Mouse (Mus musculus): ENCODE measurements around the gene St6galnac5. TPM values are rescaled to one million over a fixed set of nuclear protein-coding genes. Genes with fewer than 3 reads are reported as not detected.

Gene St6galnac5
- total RNA-seq (2015; ENCODE audit: low replicate concordance) (not detected in 2 replicates), total RNA-seq (2017; ENCODE audit: low replicate concordance) (0.83 TPM in 1 of 2 replicates, not detected in the other)

- no peak for ATAC-seq (replicated peaks; ENCODE audit: low FRiP score, poor library complexity, severe bottlenecking)
Measured at GRCm38 (mm10) chr3:152981988-152982387, at the start of gene St6galnac5. St6galnac5 (minus strand) TSS chr3:152982246.

GRCm38 (mm10) chr3:153030756-153031155 lies 48.7 kb upstream of the St6galnac5 start:
- no peak for ATAC-seq (replicated peaks; ENCODE audit: low FRiP score, poor library complexity, severe bottlenecking)

GRCm38 (mm10) chr3:153024016-153024415 lies 42.0 kb upstream of the St6galnac5 start:
- ATAC-seq (replicated peaks; ENCODE audit: low FRiP score, poor library complexity, severe bottlenecking): no peak

DNA sequence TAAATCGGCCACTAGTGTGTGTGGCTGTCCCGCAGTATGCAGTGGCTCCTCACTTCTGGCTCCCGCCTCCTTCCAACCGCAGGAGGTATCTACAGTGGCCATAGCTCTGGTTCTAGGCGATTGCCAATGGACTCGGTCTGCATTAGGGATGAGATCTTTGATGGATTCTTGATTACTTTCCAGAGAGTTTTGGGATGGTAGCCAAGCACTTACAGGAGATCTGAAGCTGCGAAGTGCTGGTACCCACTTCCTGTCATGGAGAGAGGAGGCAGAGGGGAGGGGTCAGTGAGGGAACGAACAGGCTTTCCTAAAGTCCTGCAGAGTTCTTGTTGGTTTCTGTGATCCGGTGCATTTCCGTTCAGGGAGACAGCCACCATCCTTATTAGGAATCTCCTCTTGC lies 36.0 kb upstream of the St6galnac5 start:
- no peak for ATAC-seq (replicated peaks; ENCODE audit: low FRiP score, poor library complexity, severe bottlenecking)

DNA sequence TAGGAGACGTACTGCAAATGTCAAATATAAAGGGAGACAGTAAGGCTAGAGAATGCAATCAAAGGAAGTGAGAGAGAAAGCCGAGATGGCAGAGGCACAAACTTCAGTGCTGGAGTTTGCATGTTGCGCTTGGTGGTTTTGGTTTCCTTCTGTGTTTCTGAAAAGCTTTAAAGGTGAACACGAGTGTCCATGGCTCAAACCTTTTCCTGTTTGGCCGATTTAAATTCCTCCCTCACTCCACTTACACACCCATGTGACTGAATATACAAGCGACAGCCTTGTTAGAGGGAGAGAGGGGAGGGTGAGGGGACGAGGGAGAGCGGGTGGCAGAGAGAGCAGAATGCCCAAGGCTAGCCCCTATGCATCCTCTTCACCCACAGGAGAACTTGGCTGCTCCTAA lies 34.3 kb upstream of the St6galnac5 start:
- ATAC-seq (replicated peaks; ENCODE audit: low FRiP score, poor library complexity, severe bottlenecking): no peak

DNA sequence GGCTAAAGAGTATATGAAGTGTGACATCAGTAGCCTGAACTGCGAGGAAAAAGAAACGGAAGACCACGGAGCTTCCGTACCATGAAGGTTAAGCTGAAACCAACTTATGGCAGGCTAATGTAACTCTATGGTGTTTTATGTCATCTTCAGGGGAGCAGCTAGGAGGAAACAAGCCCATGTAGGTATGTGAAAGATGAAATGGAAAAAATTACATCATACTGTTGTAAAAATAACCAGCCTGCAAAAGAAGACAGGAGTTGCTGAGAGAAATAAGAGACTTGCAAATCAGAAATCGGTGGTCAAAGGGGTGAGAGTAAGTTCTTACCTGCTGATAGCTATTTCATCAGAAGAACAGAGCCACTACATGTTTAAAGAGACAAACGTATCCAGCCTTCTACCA lies 24.8 kb upstream of the St6galnac5 start:
- ATAC-seq (replicated peaks; ENCODE audit: low FRiP score, poor library complexity, severe bottlenecking): no peak

GRCm38 (mm10) chr3:152998901-152999300 lies 16.9 kb upstream of the St6galnac5 start:
- ATAC-seq (replicated peaks; ENCODE audit: low FRiP score, poor library complexity, severe bottlenecking): no peak

DNA sequence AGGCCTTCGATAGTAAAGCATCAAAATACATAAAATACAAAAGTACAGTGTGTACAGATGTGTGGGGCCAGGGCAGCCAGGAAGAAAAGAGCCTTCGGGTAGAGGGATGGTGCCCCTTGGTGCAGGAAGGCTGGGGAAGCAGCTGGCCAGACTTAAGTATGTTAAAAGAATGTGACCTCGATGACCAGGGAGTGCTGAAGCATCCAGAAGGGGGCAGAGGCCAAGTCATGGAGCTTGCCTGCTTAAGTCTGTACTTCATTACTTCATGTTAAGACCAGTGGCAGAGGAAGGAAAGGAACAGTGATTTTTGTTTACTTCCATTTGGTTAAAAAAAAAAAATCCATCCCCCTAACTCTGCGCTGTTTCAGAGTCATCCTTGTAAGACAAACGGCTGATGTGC lies 16.1 kb upstream of the St6galnac5 start:
- no peak for ATAC-seq (replicated peaks; ENCODE audit: low FRiP score, poor library complexity, severe bottlenecking)

- no peak for ATAC-seq (replicated peaks; ENCODE audit: low FRiP score, poor library complexity, severe bottlenecking)
Measured at GRCm38 (mm10) chr3:152993608-152994007, 11.6 kb upstream of the St6galnac5 start.

GRCm38 (mm10) chr3:152990787-152991186 lies 8.7 kb upstream of the St6galnac5 start:
- no peak for ATAC-seq (replicated peaks; ENCODE audit: low FRiP score, poor library complexity, severe bottlenecking)

DNA sequence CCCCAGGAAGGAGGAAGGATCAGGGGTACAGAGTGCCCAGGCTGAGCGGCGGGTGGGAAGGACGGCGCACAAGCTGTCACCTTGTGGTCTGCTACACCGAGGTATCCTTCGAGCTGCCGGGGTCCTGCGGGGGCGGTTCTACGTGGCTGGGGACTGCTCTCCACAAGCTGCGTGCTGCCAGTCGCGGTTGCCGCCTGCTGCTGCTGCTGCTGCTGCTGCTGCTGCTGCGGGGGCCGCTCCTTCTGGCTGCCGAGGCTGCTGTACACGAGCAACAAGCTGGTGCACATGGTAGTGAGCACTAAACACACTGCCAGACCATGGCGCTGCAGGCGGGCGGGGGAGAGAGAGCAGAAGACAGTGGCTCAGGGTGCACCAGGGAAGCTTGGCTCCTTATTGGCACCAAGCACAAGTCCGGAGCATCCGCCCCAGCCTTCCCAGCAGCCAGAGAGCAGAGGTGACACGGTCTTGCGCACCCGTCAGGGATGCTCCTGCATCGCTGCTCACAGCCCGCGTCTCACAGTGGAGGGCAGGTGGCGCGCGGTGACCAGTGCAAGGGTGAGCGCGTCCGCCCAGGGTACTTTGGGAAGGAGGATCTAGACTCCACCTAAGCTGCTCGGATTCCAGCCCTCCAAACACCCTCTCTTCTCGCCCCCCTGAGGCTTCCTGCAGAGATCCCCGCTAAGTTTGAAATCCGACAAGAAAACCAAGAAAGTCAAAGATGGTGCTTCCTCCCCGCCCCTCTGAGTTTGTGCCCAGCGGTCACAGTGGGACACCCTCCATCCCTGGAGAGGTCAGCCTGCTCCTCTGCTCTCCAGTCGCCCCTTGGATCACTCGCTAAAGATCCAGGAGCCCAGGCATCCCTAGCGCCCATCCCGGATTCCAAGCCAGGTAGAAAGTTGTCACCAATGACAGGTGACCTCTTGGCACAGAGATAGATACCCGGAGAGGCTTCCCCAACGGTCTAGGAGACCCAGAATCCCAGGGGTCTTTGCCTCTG lies 770 bp downstream of the St6galnac5 start:
- ATAC-seq (replicated peaks; ENCODE audit: low FRiP score, poor library complexity, severe bottlenecking): no peak

DNA sequence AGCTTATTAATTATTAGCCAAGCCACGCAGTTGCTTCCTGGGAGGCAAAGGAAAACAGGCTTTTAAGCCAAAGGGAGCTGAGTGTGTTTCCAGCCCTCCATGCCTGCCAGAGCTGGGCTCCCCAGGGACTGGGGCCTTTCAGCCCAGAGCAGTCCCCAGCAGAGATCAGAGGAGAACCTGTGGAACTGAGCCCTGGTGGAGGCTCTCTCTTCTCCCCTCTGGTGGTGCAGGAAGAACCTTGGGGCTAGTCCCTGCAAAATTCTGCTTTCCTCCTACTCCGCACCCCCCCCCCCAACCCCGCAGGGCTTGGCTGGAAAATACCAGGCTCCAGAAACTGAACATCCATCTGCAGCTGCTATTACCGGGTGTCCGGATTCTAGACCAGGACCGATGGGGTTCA lies 1.6 kb downstream of the St6galnac5 start:
- no peak for ATAC-seq (replicated peaks; ENCODE audit: low FRiP score, poor library complexity, severe bottlenecking)

GRCm38 (mm10) chr3:152979481-152980092 lies 2.5 kb downstream of the St6galnac5 start:
- ATAC-seq (replicated peaks; ENCODE audit: low FRiP score, poor library complexity, severe bottlenecking): no peak

GRCm38 (mm10) chr3:152971373-152971772 lies 10.7 kb downstream of the St6galnac5 start:
- no peak for ATAC-seq (replicated peaks; ENCODE audit: low FRiP score, poor library complexity, severe bottlenecking)

GRCm38 (mm10) chr3:152969774-152970347 lies 12.2 kb downstream of the St6galnac5 start:
- ATAC-seq (replicated peaks; ENCODE audit: low FRiP score, poor library complexity, severe bottlenecking): no peak

DNA sequence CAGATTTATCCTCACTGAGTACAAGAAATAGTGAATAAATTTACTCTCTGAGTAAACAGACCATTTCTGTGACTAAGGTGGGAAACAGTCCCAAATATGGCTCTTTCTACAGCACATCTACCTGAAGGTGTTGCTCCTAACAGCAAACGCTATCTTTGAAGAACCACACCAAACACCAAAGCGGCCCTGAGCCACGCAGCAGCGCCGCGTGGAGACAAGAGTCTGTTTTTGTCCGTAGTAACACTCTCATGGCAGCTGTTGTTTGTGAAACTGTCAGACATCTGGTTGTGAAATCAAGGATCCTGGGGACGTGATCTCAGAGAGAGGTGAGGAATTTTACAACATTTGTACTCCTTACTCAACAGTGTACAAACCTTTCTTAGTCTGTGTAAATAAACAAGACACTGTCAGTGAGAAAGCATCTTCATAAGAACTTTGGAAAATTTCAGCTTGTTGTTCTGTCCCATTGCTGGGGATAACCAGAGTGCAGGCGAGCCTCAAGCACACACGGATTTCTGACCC lies 20.1 kb downstream of the St6galnac5 start:
- ATAC-seq (replicated peaks; ENCODE audit: low FRiP score, poor library complexity, severe bottlenecking): no peak

DNA sequence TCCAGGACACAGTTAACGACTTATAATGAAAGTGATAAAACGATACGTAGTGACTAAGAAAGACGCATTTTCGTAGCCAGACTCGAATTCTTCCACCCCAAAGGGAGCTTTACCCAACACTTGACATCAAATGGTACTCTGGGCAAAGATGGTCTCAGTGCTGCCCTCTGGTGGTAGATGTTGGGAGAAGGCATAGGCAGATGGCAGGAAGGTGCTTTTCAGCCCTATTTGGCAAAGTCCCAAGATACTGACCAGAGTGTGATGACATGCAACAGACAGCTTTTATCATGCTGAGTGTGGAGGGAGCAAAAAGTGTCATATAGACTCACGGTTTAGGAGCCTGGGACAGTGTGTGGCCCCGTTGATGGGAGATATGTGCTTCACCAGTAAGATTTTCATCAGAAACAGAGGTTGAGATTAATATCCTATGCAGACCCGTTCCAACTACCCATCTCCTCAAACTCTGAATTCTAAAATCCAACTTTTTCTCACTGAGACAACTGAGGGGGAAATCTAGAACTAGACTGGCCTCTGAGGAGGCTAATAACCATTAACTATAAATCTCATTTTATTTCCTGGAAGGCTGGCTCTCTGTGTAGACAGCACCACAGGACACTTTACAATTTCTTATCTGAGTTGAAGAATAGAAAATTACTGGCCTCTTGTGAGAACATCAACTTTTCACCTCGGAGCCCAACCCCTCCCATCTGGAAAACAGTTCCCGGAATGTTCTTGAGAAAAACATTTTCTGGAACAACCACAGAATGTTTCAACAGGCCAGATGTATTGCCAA lies 23.5 kb downstream of the St6galnac5 start:
- ATAC-seq (replicated peaks; ENCODE audit: low FRiP score, poor library complexity, severe bottlenecking): 0 out of 2 replicates have a peak, but pooled peaks have one; percentile 39

- no peak for ATAC-seq (replicated peaks; ENCODE audit: low FRiP score, poor library complexity, severe bottlenecking)
Measured at GRCm38 (mm10) chr3:152956771-152957170, 25.3 kb downstream of the St6galnac5 start.

DNA sequence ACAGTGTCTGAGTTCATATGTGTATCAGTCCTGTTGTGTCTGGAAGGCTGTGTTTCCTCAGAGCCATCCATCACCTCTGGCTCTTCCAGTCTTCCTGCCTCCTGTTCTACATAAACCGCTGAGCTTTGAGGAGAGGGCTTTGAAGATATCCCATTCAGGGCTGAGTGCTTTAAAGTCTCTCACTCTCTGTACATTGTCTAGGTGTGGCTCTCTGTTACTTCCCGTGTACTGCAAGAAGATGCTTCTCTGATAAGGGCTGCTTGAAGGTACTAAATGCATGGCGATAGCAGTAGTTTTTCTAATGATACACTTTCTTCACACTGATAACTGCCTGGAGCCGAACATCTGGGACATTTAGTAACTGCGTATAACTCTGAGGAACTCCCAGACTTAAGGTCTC lies 26.0 kb downstream of the St6galnac5 start:
- no peak for ATAC-seq (replicated peaks; ENCODE audit: low FRiP score, poor library complexity, severe bottlenecking)

Measured in erythroid progenitor cell, adult 5-6 weeks (primary cell).